Mouse (Mus musculus): ENCODE data around the gene Bbs12.

DNA sequence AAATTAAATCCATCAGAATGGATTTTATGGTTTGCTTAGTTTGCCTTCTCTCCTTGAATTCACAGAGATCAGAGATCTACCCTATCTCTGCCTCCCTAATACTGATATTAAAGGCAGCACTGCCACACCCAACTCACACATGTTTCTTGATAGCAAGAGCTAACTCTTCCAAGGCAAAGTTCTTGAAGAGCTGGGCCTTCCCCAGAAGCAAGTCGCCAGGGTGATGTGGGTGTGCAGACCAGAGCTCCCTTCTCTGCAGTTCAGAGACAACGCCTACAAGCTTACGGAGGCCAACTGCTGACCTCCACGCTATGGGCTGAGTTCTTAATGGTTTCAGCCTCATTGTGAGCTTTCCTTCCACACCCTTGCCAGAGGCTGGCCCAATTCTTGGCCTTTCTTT lies 29.1 kb upstream of the Bbs12 start:
- TF ChIP-seq POLR2A (IDR thresholded peaks at IDR 0.05; ENCODE audit: insufficient read length, low read depth) (no peak), SRF (IDR thresholded peaks at IDR 0.05; ENCODE audit: control insufficient read depth, insufficient read length, low read depth) (no peak)

Measured in myocyte (in vitro differentiated cells).